Mouse (Mus musculus): ENCODE measurements around the gene Tnf.
A peak's percentile ranks its signal among the peaks of the same experiment; 100 is the strongest.

Gene Tnf

DNA sequence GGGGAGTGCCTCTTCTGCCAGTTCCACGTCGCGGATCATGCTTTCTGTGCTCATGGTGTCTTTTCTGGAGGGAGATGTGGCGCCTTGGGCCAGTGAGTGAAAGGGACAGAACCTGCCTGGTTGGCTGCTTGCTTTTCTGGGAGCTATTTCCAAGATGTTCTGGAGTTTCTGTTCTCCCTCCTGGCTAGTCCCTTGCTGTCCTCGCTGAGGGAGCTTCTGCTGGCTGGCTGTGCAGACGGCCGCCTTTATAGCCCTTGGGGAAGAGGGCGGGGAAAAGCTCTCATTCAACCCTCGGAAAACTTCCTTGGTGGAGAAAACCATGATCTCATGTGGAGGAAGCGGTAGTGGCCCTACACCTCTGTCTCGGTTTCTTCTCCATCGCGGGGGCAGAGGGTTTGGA lies at the start of gene Tnf:
Gene Tnf (minus strand): TSS at position 221 of the 400 bp plus-strand sequence.
- no peak for DNase-seq (ENCODE audit: low spot score in 2 of 2)

DNA sequence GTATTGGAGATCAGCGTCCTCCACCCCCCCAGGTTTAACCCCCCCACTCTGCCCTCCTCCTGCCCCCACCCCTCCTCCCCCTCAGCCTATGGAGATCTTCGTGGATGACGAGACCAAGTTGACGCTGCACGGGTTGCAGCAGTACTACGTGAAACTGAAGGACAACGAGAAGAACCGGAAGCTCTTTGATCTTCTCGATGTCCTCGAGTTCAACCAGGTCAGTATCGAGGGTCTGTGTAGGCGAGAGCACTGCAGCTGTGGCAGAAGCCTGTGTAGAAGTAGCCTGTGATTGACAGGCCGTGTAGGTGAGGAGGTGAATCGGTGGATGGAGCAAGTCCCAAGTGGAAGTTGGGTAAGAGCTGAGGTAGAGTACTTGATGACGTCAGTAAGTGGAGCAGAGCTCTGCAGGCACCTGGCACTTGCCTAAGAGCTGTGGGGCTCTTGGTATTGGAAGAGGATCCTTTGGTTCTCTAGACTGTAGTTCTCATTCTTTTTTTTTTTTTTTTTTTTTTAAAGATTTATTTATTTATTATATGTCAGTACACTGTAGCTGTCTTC lies 49.4 kb upstream of the Tnf start:
- DNase-seq (ENCODE audit: low spot score in 2 of 2) = no peak

DNA sequence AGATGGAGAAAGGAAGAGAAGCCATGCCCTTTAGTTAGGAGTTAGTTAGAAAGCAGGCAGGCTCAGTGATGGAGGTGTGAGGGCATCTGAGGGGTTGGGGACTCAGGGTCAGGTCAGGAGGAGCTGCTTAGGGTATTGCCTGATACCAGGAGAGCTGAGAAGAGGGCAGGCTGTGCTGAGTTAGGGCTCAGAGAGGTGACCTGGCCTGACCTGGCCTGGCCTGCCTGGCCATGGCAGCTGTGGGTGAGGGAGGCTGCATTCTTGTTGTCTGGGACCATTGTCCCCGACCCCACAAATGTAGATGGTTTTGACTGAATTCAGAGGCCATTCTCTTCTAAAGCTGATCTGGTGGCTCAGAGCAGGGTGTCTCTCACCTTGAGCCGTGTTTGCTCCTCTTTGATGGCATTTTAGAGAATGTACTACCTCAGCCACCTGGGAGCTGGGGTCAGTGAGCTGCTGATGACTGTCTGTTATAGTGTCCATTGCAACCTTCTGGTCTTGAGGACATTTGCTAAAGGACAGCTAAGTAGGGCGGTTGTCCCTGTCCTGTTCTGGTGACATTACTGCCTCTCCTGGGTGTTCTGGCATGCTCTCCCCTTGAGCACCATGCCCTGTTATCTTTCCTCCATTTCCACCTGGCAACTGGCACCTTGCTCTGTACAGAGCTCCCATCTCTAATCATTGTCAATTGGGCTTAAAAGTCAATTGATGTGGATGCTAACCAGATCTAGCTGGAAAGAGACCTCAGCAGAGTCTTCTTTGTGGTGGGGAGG lies 48.7 kb upstream of the Tnf start:
- DNase-seq (ENCODE audit: low spot score in 2 of 2) = no peak

DNA sequence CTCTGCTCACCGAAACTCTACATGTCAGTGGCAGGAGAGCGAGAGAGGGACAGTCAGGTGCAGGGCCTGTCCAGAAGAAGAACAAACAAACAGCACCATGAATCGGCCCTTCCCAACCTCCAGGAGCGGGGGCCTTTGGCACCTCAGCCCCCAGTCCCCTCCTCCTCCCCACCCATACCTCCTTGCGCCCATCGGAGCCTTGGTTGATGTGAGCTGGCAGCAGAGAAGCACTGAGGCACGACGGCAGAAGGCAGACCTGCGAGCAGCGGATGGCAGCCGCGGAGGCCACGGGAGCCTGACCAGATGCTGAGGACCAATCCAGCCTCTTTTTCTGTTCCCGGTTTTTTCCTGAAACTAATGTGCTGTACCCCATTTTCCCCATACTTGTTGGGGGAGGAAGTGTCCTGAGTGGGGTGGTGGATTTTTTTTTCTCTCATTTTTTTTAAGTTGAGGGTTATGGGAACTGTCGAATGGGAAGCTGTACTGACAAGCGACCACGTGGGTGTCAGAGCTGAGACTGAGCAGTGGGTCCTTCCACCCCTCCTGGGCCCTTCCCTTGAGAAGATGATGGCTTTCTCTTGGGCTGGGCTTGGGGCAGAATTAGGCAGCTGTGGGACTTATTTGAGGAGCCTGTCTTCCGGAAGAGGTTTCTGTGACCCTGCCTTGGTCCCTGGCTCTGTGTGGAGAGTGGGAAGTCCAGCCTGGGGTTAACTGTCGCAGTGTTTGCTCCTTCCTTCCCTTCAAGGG lies 47.8 kb upstream of the Tnf start:
- DNase-seq (ENCODE audit: low spot score in 2 of 2) = no peak

DNA sequence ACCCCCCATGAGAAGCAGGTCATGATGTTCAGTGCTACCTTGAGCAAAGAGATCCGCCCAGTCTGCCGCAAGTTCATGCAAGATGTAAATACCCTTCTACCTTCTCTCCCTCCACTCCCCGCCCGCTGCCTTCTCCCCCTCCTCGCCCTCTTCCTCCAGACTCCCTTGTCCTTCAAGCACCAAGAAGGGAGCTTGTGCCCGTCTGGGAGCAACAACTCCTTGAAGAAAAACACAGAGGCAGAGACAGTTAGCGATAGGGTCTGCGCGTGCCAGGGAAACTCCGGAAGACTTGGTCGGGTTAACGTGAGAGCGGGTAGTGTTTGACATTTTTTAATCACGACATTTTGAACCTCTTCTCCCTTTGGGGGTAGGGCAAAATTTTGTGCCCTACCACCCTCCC lies 47.2 kb upstream of the Tnf start:
- no peak for DNase-seq (ENCODE audit: low spot score in 2 of 2)

DNA sequence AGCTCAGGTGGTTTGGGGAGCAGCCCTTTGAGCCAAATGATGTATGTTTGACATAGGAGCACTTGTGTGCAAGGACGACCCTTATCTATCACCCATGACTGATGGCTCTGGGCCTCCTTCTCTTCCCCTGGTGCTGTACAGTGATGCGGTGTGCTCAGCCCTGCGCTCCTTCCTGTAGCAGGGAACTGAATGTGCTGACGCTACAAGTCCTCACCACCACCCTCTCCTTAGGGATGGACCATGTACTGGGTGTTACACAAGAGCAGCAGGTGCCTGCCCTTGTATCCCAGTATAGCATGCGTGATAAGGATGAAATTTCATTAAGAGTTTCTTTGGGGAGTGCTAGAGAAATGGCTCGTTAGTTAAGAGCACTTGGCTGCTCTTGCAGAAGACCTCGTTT lies 45.3 kb upstream of the Tnf start:
- DNase-seq (ENCODE audit: low spot score in 2 of 2) = no peak

DNA sequence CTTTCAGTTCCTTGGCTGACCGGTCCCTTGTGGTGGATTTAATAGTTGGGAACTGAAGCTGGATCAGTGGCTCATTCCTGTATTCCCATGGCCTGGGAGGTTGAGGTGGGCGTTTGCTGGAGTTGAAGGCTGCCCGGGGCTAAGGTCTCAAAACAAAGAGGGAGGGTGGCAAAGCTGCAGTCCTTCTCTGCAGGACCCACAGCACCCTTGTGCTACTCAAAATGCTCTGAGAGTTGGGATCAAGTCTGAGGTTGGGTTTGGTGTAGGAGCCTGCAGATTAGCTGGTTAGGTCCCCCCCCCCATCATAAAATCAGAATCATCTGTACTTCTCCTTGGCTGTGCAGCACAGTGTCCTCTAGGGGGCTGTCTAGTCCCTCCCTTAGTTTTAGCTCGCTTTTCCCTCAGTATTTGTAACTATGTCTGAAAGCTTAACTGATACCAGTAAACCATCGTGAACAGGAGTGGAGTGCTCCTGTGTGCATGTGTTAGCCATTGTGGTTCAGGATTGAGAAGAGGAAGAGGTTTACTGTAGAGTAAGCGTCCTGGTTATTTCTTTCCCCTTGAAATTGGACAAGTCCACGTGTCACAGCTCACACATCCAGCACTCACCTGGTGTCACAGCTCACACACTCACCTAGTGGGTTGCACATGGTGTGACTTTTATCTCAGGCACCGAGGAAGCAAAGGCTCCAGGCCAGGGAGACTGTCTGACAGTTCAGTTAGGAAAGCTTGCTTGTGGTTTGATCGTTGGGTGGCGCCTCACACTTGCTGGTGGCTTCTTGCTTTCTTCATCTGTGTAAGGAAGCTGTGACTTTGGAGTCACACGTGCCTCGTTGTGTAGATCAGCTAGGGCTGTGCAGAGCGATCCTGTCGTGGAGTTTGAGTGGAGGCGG lies 44.2 kb upstream of the Tnf start:
- DNase-seq (ENCODE audit: low spot score in 2 of 2) = no peak

DNA sequence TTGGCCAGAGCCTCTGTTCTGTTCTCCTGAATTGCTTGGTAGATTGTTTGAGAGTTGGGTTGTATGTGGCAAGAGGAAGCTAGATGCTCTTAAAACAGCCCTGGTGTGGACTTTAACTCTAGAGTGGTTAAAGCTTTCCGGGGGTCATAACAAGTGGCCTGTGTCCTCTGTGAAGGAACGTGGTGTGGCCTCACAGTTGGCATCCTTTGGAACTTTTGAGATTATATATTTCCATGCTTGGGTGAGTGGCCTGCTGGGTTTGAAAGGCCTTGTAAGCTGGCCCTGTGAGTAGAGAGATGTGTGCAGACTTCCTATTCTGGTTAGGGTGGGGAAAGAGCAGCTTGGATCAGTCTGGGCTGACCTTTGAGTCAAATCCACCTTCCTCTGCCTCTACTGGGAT lies 43.2 kb upstream of the Tnf start:
- no peak for DNase-seq (ENCODE audit: low spot score in 2 of 2)

DNA sequence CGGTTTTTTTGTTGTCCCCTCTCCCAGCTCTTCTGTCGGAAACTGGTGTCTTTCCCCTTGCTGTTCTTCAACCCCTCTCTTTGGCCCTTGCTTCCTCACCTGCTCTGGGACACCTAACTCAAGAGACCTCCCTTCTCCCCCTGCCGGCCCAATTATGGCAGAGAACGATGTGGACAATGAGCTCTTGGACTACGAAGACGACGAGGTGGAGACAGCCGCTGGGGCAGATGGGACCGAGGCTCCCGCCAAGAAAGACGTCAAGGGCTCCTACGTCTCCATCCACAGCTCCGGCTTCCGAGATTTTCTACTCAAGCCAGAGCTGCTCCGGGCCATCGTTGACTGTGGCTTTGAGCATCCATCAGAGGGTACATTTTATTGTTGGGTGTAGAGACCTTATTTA lies 41.3 kb upstream of the Tnf start:
- peak in 1 of 2 experiments; percentile 60 for DNase-seq (ENCODE audit: low spot score in 2 of 2)

DNA sequence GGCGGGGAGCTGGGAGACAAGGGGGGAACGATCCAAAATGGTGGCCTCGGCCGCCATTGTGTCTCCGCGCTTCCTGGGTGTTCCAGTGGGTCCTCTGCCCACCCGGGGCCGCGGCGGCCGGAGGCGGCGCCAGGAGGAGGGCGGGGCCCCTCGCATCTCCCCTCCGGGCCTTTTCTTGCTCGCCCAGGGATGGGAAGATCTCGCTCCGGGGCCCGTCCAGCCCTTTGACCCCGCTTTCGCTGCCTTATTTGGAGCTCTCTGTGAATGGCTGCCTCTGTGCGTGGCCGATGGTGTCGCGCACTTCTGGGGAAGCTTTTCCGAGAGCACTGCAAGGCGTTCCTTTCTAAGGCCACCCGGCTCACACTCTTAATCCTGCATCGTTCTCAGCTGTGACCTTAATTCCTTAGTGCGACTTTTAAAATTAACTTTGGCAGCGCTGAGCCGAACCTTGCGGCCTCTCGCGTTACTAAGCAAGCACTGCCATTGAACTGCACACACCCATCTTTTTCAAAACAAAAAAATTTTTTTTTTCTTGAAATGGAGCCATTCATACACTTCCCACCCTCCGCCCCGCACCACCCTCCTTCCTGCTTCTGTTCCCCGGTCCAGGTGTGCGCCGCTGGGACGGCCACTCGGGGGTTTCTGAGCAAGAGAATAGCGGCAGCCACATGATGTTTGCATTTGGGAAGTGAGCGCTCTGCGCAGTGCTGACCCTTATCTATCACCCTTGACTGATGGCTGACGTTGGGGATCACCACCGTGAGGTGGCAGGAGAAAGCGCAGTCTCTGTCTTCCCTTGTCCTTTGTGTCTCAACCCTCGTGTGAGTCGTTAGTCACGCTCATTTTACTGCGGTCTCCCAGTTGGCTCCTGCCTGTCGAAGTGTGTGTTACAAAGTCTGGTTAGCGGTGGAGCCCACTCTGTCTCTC lies 40.5 kb upstream of the Tnf start:
- peak in 1 of 2 experiments; percentile 41 for DNase-seq (ENCODE audit: low spot score in 2 of 2)

DNA sequence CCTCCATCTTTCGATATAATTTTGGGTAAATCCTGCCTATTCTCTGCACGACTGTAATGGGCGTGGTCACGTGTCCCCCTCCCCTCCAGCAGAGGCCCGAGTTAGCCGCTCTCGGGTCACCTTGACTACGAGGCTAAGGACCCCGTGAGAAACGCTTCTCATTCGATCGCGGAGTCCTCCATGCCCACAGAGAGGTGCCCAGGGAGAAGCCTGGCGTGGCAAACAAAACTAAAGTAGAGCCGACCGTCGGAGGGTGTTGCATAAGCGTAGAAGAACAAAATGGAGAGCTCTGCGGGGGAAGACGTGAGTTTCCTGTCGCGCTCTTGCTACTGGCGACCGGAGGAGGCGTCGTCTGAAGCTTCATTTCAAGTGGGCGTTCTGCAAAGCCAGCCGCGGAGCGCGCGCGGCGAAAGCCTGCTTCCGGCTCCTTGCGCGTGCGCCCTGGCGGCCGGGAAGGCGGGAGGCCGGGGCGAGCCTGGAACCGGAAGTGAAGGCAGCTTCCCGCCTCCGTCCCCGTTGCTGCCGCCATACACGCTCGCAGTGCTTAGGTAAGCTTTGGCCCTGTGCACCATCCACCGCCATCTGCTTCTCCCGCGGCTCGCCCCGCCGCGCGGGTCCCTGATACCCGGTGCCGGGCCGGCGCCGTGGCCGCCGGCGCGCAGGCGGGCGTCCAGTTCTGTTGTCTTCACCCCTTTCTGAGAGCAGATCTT lies 39.7 kb upstream of the Tnf start, which contains the start of gene Ddx39b:
Gene Ddx39b (plus strand): TSS at position 442 of the 710 bp plus-strand sequence.
- peak; percentile 95 to 97 for DNase-seq (ENCODE audit: low spot score in 2 of 2)

DNA sequence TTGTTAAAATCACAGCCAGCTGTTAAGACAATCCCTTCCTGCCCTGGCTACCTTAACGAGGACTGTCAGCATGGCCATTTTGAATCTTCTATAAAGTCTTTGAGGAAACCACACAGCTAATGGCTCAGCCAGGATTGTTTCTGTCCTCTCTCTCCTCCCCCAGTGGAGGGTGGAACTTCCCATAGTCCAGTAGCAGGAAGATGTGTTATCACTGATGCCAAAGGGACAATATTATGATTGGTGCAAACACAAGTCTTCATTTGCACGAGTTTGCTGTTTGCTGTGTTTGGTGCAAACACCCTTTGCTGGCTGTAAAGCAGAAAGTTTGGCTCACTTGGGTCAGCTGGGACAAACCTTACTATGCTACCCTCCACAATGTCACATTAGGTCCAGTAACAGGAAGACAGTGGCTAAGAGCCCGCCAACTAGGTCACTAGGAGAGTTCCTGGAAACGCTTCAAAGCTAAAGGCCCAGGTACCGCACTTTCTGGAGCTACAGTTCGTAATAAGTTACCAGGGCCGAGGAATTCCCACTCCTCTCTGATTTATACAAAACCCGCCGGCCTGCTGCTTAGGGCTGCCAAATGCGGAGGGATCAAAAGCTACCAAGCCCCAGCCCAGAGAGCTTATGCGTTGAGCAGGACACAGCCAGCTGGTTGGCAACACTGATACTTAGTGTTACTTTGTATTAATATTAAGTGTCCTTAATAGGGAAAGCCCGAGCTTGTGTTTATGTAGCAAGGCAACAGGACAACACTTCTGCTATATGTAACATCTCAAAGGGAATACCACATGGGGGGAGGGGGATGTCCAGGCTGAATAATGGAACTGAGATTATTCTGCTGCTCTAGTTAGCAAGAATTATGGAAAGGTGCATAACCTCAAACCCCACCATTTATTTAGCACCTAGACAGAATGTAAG lies 38.8 kb upstream of the Tnf start:
- DNase-seq (ENCODE audit: low spot score in 2 of 2) = no peak

DNA sequence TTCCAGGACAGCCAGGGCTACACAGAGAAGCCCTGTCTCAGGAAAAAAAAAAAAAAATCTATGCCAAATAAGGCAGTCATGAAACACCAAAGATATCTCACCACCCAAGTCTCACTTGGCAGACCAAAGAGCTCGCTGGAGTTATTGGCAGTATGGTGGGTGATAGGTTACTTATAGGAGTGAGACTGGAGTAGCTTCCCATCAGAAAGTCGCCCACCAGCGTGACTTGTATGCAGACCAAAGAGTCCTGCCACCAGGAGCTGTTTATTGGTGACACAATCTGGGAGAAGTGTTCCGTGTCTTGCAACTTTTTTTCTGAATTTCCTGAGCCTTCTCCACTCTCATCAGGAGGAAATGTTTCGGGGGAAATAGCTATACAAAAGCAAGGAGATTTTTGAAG lies 37.9 kb upstream of the Tnf start:
- no peak for DNase-seq (ENCODE audit: low spot score in 2 of 2)

DNA sequence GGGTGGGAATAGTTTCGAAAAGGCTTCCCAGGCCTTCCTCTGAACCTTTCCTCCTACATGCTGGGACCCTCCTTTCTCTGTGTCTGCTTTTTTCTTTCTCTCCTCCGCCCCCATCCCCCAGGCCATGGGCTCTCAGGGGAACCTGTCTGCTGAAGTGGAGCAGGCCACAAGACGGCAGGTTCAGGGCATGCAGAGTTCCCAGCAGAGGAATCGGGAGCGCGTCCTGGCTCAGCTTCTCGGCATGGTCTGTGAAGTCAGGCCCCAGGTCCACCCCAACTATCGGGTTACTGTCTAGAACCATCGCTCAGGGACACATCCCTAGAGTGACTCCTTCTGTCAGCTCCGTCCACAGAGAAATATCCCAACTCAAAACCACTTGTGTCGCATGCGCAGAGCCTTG lies 35.7 kb upstream of the Tnf start:
- no peak for DNase-seq (ENCODE audit: low spot score in 2 of 2)

DNA sequence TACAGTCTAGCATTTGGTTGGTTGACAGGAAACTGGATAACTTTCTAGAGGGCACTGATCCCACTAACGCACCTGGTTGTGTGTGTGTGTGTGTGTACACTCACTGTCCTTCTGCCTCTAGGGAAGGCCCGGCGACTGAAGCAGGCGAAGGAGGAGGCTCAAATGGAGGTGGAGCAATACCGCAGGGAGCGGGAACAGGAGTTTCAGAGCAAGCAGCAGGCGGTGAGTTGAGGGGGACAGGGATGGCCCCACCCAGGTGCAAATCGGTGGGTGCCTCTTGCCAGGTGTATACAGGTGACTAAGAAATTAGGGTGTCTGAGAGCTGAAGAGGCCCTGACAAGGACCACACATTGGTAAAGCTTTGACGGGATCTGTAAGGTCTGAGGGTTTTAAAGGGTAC lies 35.2 kb upstream of the Tnf start:
- no peak for DNase-seq (ENCODE audit: low spot score in 2 of 2)

DNA sequence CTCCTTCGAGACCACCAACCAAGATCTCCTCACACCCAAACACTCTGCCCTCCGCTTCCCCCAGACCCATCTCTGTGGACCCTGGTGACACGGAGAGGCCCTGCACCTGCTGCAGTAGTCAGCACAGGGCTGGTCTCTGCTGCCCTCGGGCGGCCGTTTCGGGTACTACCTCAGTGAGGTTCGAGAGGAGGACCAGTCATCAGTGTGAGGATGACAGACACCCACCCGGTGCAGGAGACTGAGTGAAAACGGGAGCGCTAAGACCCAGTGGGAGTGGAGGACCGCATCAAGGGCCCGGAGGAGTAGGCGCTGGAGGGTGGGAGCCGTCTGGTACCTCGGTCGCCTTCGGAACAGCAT lies 34.6 kb upstream of the Tnf start:
- DNase-seq (ENCODE audit: low spot score in 2 of 2) = peak; percentile 87 to 98

DNA sequence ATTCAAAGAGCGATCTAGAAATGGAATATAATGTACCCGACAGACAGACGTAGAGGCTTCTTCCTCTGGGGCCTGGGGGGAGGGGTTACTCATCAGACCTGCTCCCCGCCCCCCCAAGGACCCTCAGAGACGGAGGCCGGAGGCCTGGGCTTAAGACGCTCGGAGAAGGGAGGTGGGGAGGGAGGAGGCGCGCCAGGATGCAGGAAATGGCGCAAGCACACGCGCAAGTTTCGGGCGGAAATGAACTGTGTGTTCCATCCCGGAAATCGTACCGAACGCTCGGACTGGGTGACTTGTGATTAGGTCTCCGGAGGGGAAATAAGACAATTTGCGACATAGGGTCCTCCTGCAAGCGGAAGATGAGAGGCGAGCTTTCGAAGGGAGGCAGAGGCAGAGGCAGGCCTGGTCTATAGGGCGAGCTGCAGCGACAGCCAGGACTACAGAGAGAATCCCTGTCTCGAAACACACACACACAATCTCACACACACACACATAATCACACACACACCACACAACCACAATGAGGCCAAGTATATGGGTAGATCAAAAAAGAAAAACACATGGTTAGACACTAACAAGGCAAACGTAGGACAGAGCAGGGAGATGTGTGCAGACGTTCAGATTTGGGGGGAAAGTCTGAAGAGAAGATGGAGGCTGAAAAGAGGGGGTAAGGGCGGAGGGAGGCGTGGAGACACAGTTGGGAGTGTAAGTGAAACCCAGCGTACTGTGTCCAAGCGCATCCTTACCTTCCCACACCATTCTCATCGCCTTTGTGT lies 34.0 kb upstream of the Tnf start, which contains the start of gene Nfkbil1:
Gene Nfkbil1 (minus strand): TSS at position 179 of the 776 bp plus-strand sequence.
- DNase-seq (ENCODE audit: low spot score in 2 of 2) = peak; percentile 88 to 90

DNA sequence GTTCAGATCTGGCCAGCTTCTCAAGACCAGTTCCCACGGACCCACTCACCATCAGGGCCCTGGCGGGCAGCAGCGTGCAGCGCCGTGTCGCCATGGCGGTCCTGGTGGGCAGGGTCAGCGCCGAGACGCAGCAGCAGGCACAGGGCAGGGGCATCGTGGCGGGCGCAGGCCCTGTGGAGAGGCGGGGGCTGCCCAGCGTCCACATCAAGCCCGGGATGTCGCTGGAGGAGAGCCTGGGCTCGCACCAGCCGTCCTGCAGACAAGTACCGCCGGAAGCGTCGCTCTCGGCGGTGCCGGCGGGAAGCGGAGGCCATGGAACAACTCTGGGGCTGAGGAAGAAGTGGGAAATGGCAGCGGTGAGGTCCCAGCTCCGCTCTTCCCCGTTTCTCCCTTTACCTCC lies 33.1 kb upstream of the Tnf start:
- peak in 1 of 2 experiments; percentile 43 for DNase-seq (ENCODE audit: low spot score in 2 of 2)

Data from urinary bladder, postnatal 4 days (tissue).